Mouse (Mus musculus) T-cell, adult 66 days (primary cell): ENCODE results near the gene Fam47e. TPM values are rescaled to one million over a fixed set of nuclear protein-coding genes. Genes with fewer than 3 reads are reported as not detected.

Source experiments
- total RNA-seq, 2 experiments: library from RNA; stranded (reverse); gene quantifications; 3 replicates in 1 of 2; 4 replicates in 1 of 2; pipeline ENCODE4 v1.2.4; 2023

The Fam47e gene
- total RNA-seq, result not detected

DNA sequence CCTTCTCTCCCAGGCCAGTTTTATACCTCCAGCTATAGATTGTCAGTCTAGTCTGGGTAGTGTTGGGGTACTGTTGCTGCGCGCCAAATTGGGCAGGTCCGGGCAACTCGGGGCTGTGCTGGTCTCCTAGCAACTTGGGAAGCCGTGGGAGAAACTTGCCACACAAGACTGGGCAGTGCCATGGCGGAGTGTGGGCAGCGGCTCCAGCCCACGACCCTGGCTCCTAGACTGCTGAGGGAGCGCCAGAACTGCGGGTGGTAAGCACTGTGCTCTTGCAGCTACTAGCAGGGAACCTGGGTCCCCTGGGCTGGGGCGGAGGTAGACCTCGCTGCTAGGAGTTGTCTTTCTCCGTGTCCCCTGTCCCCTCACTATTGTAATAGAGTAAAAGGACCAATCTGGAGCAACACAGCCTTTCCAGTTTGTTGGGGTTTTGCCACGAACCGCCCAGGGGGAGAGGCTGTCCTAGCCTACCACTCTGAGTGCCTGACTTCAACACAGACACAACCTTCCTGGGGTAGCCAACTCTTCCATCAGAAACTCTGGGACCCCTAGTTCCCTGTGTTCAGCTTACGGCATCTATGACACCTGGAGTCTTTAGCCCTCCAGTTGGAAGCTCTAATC, at the start of gene Fam47e:
Gene Fam47e (plus strand): TSS at position 179 of the 621 bp plus-strand sequence.

GRCm38 (mm10) chr5:92506733-92507132, 48.1 kb upstream of the Fam47e start, which contains the start of gene Scarb2:
Scarb2 (minus strand) TSS chr5:92506833.

DNA sequence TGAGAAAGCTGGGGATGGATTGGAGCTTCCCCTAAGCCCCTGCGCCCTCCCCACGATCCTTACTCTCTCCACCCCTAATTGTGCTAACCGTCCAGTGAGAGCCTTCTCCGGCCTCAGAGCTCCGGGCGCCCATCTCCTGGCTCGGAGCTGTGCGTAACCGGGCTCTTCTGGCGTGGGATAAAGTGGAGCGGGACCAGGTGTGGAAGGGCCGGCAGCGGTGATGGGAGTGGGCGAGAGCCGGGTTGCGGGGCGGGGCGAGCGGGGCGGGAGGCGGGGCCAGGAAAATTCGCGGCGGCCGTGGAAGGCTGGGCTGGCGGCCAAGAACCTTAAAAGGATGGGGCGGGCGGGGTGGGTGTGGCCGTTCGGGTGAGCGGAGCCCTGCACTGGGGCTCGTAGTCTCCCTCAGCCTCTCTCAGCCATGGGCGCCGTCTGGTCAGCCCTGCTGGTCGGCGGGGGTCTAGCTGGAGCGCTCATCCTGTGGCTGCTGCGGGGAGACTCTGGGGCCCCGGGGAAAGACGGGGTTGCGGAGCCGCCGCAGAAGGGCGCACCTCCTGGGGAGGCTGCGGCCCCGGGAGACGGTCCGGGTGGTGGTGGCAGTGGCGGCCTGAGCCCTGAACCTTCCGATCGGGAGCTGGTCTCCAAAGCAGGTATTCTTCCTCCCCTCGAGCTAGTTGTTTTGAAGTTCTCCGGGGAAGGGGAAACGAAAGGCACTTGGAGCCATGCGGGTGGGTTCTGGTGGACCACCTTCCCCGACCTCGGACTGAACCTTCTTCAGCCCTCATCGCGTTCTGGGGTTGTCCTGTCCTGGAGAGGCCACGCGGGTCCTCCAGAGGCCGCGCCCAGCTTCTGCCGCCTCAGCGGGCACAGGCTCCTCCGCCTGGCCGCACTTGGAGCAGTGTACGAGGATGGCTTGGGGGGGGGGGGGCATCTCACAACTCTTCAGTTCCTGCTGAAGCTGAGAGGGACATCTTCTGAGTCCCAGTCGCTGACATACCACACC, 48.1 kb downstream of the Fam47e start, which contains the start of gene Stbd1:
Gene Stbd1 (plus strand): TSS at position 351 of the 1,000 bp plus-strand sequence.

Other genes with a start within 250 kb of the Fam47e start
- gene Sdad1, start 244.6 kb upstream of the Fam47e start, total RNA-seq, result 10 to 100 TPM; 69.2 to 76.7 TPM
- 1 to 10 TPM in 1 of 2 experiments, under 1 TPM in 1; 0.74 to 1.3 TPM for gene Cxcl9, start 227.0 kb upstream of the Fam47e start, total RNA-seq
- not detected for gene Art3, start 223.2 kb upstream of the Fam47e start, total RNA-seq
- 1 to 10 TPM; 1.6 to 2.7 TPM for gene Cxcl10, start 206.2 kb upstream of the Fam47e start, total RNA-seq
- gene Nup54, start 119.8 kb upstream of the Fam47e start, total RNA-seq, result 10 to 100 TPM; 49.9 to 60.1 TPM
- gene Scarb2, start 48.2 kb upstream of the Fam47e start, total RNA-seq, result 10 to 100 TPM; 40.5 to 48.1 TPM
- gene Stbd1, start 48.0 kb downstream of the Fam47e start, total RNA-seq, result not detected
- gene Ccdc158, start 120.2 kb downstream of the Fam47e start, total RNA-seq, result not detected
- gene Shroom3, start 128.4 kb downstream of the Fam47e start, total RNA-seq, result not detected